Mouse (Mus musculus) hindbrain, embryonic 14.5 days (tissue): ENCODE measurements at regions not wholly inside any gene's neighbourhood (a gene's known extent, or its start where the extent isn't known, plus 50 kb on each side); places are given as distances from the start of the nearest gene placed in this dataset.

Source experiments
- ATAC-seq: fragments of 200-750 bp; cut with Nextera tagmentation; 2 replicates; pipeline ENCODE4 v1.8.0; 2017; ENCODE audit warnings: moderate number of reproducible peaks, mild to moderate bottlenecking, moderate TSS enrichment, moderate library complexity; ENCODE audit not compliant: low FRiP score
- DNase-seq: peaks from one replicate; pipeline ENCODE4 v3.0.0-alpha.2; 2015; ENCODE audit warnings: low spot score
- H3K27ac ChIP-seq: fragments of 300-500 bp; sonication (generic); 2 replicates; pipeline ENCODE4 v1.5.1; 2014; ENCODE audit warnings: mild to moderate bottlenecking, moderate library complexity
- H3K27me3 ChIP-seq: fragments of 300-500 bp; sonication (generic); 2 replicates; pipeline ENCODE4 v1.6.1; 2014; ENCODE audit warnings: mild to moderate bottlenecking, low read length, mixed read lengths; ENCODE audit not compliant: control insufficient read depth, insufficient read depth
- H3K36me3 ChIP-seq: fragments of 300-500 bp; sonication (generic); replicated peaks from 2 replicates; pipeline ENCODE4 v1.6.1; 2014; ENCODE audit not compliant: control insufficient read depth, insufficient read depth
- H3K4me1 ChIP-seq: fragments of 300-500 bp; sonication (generic); replicated peaks from 2 replicates; pipeline ENCODE4 v1.6.1; 2014; ENCODE audit warnings: antibody characterized with exemption, low read length, mixed read lengths; ENCODE audit not compliant: control insufficient read depth, insufficient read depth
- H3K4me2 ChIP-seq: fragments of 300-500 bp; sonication (generic); replicated peaks from 2 replicates; pipeline ENCODE4 v1.6.1; 2014; ENCODE audit warnings: mild to moderate bottlenecking, moderate library complexity
- H3K4me3 ChIP-seq: fragments of 300-500 bp; sonication (generic); replicated peaks from 2 replicates; pipeline ENCODE4 v1.5.1; 2014; ENCODE audit warnings: mild to moderate bottlenecking, low read length
- H3K9ac ChIP-seq: fragments of 300-500 bp; sonication (generic); 2 replicates; pipeline ENCODE4 v1.6.1; 2014
- H3K9me3 ChIP-seq: fragments of 300-500 bp; sonication (generic); 2 replicates; pipeline ENCODE4 v1.6.1; 2016; ENCODE audit warnings: low read length; ENCODE audit not compliant: control insufficient read depth
- WGBS: fragments of 180-500 bp; shearing (Covaris S2); extraction: QIAGEN DNeasy Blood & Tissue Kit; methylation state at CpG from one replicate; pipeline ENCODE4 v1.1.7; 2014; 5-methylcytosine and 5-hydroxymethylcytosine counted together

DNA sequence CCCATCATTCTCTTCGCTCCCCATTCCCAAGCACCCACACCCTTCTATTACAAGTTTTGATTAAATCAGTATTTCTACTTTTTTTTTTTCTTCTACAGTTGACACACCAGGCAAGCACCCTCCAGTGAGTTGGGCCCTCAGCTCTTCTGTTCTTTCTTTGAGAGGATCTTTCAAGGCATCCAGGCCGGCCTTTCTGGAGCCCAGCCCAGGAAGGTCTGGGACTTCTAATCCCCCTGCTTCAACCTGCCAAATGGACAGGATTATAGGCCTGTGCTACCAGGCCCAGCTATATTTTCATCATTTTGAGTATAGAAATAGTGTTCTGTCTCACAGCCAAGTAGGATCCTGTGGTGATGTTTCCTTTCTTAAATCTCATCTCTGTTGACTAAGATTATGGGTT, 94.0 kb upstream of the Nebl start:
- no peak for DNase-seq
- Histone ChIP-seq H3K9ac (no peak overlapping the region), H3K36me3 (no peaks in the 10 kb centered on the region), H3K4me3 (no peak overlapping the region), H3K27me3 (no peaks in the 10 kb centered on the region), H3K4me1 (no peaks in the 10 kb centered on the region), H3K9me3 (no peaks in the 10 kb centered on the region), H3K27ac (no peak overlapping the region), H3K4me2 (no peak overlapping the region)
- 93% methylated on average over 2 of the region's 2 CpGs for WGBS
- no peak for ATAC-seq

DNA sequence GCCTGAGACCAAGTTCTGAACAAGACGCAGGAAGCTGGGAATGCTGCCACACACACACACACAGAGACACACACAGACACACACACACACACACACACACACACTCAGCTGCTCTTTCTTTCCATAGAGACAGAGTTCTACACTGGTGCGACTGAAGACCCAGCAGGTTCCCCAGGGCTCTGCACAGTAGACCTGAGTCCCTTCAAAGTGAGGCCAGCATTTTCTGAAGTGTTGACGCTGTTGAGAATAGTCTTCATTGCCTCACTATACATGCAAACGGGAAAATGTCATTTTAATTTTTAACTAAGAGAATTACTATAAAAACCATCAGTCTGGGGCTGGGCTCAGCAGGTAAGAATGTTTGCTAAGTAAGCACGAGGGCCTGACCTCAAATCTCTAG, 92.9 kb upstream of the Nebl start:
- DNase-seq (no peak), ATAC-seq (no peak)
- Histone ChIP-seq H3K4me2 (no peak overlapping the region), H3K4me3 (no peak overlapping the region), H3K9me3 (no peaks in the 10 kb centered on the region), H3K9ac (no peak overlapping the region), H3K4me1 (no peaks in the 10 kb centered on the region), H3K27me3 (no peaks in the 10 kb centered on the region), H3K36me3 (no peaks in the 10 kb centered on the region), H3K27ac (no peak overlapping the region)
- WGBS, result 85% methylated on average over 5 of the region's 5 CpGs

DNA sequence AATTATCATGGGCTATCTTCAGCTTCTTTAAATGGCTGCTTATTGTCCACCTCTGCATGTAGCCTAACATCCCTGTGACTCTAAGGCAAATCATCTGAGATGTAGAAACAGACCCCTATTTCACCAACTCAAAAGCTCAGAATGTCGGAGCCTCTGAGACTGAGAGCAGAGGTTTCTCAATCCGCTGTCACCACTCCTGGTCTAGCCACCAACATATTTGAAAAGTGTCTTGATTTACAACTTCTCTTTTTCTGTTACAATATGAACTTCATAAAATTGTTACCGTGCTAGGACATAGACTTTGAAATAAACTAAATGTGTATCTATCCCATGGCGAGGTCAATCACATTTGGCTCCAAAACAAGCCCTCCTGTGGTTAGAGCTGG, 91.3 kb upstream of the Nebl start:
- no peaks in the 10 kb centered on the region for H3K4me1 ChIP-seq
- H3K4me3 ChIP-seq, result no peak overlapping the region
- H3K9ac ChIP-seq, result no peak overlapping the region
- H3K4me2 ChIP-seq, result no peak overlapping the region
- DNase-seq, result no peak
- no peaks in the 10 kb centered on the region for H3K9me3 ChIP-seq
- H3K27me3 ChIP-seq, result no peaks in the 10 kb centered on the region
- WGBS, result 88% methylated on average over 4 of the region's 4 CpGs
- no peak for ATAC-seq
- no peaks in the 10 kb centered on the region for H3K36me3 ChIP-seq
- no peak overlapping the region for H3K27ac ChIP-seq

DNA sequence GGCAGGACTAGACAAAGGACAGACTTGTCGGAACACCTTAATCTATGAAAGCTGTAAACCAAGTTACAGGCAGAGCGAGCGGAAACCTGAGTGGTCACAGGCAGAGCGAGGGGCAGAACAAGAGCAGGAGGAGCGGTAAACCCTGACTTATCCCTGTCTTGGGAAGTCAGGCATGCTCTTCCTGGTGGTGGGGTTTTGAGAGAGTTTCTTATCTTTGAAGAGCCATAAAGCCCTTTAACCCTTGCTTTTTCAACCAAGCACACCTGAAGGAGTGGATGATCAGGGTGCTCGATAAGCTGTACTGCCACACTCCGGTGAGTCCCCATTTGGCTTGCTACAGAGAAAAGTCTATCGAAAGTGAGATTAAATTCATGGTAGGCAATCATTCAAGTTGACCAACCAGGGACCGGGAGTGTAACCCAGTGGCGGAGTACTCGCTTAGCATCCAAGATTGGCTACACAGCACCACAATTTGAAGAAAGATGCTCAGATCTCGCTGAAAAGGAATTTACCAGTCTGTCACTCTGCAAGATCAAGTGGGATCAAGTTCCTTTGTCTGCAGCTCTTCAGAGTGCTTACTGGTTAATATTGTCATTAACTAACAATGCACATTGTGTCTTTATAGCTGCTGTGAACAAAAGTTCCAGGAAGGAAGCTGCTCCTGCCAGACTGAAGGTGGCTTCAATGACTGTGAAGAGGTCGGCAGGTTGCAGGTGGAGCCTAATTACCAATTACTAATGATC, 90.8 kb upstream of the Nebl start:
- 78% methylated on average over 13 of the region's 13 CpGs for WGBS
- no peak for ATAC-seq
- Histone ChIP-seq H3K27me3 (no peaks in the 10 kb centered on the region), H3K27ac (no peak overlapping the region), H3K4me3 (no peak overlapping the region), H3K4me1 (no peaks in the 10 kb centered on the region), H3K9me3 (no peaks in the 10 kb centered on the region), H3K36me3 (no peaks in the 10 kb centered on the region), H3K4me2 (no peak overlapping the region), H3K9ac (no peak overlapping the region)
- DNase-seq, result no peak

DNA sequence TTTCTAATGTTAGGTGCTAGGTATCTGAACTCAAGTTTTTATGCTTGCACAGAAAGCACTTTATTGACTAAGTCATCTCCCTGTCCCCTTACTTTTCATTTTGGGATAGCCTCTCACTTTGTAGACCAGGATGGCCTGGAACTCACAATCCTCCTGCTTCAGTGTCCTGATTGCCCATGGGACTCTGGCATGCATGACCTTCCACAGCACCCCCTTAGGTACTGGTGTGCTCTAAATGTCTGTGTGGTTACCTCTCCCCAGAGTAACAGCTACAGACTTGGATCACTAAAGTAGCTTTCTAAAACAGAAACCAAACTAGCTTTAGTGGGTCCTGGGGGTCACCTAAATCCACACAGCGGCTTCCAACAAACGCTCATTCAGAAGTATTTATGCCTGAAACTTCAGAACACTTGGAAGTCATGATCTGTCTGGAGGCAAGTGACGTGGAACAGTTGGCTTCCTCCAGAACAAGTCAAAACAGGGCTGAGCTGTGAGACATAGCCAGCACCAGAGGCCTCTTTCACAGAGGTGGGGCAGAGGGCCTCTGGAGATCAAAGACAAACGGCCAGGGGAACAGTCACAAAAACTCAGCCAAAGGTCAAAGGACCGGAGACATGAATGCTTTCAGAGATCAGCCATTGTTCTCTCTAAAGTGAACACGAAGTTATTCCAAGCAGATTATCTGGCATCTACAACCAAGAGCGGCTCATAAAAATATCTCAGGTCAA, 80.8 kb upstream of the Nebl start:
- no peak for ATAC-seq
- no peak overlapping the region for H3K9ac ChIP-seq
- H3K9me3 ChIP-seq, result no peaks in the 10 kb centered on the region
- H3K4me1 ChIP-seq, result no peaks in the 10 kb centered on the region
- H3K4me2 ChIP-seq, result no peak overlapping the region
- no peaks in the 10 kb centered on the region for H3K27me3 ChIP-seq
- H3K27ac ChIP-seq, result no peak overlapping the region
- WGBS, result 19% methylated on average over 7 of the region's 7 CpGs
- no peak for DNase-seq
- H3K4me3 ChIP-seq, result no peak overlapping the region
- no peaks in the 10 kb centered on the region for H3K36me3 ChIP-seq
